Mouse (Mus musculus) embryonic fibroblast, embryonic 13.5 days (primary cell): Measurements from ENCODE around the gene Tceanc2.

Experiments used
- CTCF ChIP-seq: IDR thresholded peaks from 2 replicates; pipeline ENCODE4 v1.5.1; 2011; ENCODE audit warnings: mild to moderate bottlenecking, control low read depth, low read length, moderate library complexity, borderline replicate concordance; ENCODE audit not compliant: insufficient read depth
- POLR2A ChIP-seq: IDR thresholded peaks from 2 replicates; pipeline ENCODE4 v1.6.1; 2011; ENCODE audit warnings: low read depth, mild to moderate bottlenecking, control low read depth, low read length, moderate library complexity

GRCm38 (mm10) chr4:107211936-107212335 is 33.0 kb upstream of the Tceanc2 start:
- TF ChIP-seq POLR2A (no peak), CTCF (no peak)
